Mouse (Mus musculus) midbrain, embryonic 12.5 days (tissue): ENCODE measurements around the gene Cbx8. TPM values are rescaled to one million over a fixed set of nuclear protein-coding genes. Genes with fewer than 3 reads are reported as not detected.

ENCODE experiments used
- ATAC-seq: fragments of 200-750 bp; cut with Nextera tagmentation; 2 replicates; pipeline ENCODE4 v1.8.0; 2017; ENCODE audit warnings: low read depth, moderate TSS enrichment, moderate library complexity; ENCODE audit not compliant: low FRiP score
- H3K27ac ChIP-seq: fragments of 300-500 bp; sonication (generic); replicated peaks from 2 replicates; pipeline ENCODE4 v1.5.1; 2016; ENCODE audit warnings: mild to moderate bottlenecking
- H3K27me3 ChIP-seq: fragments of 300-500 bp; sonication (generic); 2 replicates; pipeline ENCODE4 v1.6.1; 2016; ENCODE audit warnings: mild to moderate bottlenecking
- H3K36me3 ChIP-seq: fragments of 300-500 bp; sonication (generic); 2 replicates; pipeline ENCODE4 v1.6.1; 2016
- H3K4me1 ChIP-seq: fragments of 300-500 bp; sonication (generic); 2 replicates; pipeline ENCODE4 v1.6.1; 2016
- H3K4me2 ChIP-seq: fragments of 300-500 bp; sonication (generic); replicated peaks from 2 replicates; pipeline ENCODE4 v1.6.1; 2016; ENCODE audit warnings: mild to moderate bottlenecking, moderate library complexity
- H3K4me3 ChIP-seq: fragments of 300-500 bp; sonication (generic); 2 replicates; pipeline ENCODE4 v1.5.1; 2016; ENCODE audit warnings: mild to moderate bottlenecking
- H3K9ac ChIP-seq: fragments of 300-500 bp; sonication (generic); replicated peaks from 2 replicates; pipeline ENCODE4 v1.6.1; 2016; ENCODE audit warnings: mild to moderate bottlenecking, moderate library complexity
- H3K9me3 ChIP-seq: fragments of 300-500 bp; sonication (generic); 2 replicates; pipeline ENCODE4 v1.6.1; 2016; ENCODE audit warnings: mild to moderate bottlenecking
- WGBS: fragments of 180-500 bp; shearing (Covaris S2); methylation state at CpG from one replicate; pipeline ENCODE4 v1.1.7; 2016; 5-methylcytosine and 5-hydroxymethylcytosine counted together
- polyA plus RNA-seq: library from polyadenylated mRNA; unstranded; fragments of >200 nt; fragmentation: Nextera tagmentation; extraction: Ambion mirVana; gene quantifications from 2 replicates; pipeline ENCODE4 v1.2.1, GENCODE M21; 2016

Gene Cbx8
- polyA plus RNA-seq, 1 experiment from 2014 or later = 15.1 TPM

DNA sequence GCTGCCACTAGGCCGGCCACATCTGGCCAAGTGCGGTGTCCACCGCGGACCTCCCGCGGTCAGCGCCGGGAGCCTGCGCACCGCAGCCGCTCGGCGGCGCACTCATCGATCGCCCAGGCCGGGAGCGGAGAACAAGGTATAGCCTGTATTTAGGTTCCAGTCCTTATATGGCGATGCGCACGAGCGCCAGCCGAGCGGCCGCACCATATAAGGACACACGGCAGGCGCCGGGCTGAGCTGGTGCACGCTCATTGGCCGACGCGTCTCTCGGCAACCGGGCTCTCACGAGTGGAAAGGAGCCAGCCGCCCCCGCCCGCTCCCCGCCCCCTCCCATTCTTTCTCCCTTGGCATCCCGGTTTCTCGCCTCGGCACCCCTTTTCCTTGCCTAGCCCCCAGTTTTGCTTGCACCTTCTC is 12.5 kb upstream of the Cbx8 start:
- H3K4me1 ChIP-seq = peaks cover 64% of the 10 kb centered on the region
- peak; percentile 92 for ATAC-seq
- H3K4me3 ChIP-seq = peak overlapping the region; percentile 36
- H3K9ac ChIP-seq = peak overlapping the region; percentile 63
- WGBS = under 1% methylated on average over 42 of the region's 42 CpGs
- H3K27me3 ChIP-seq = peaks cover 94% of the 10 kb centered on the region
- H3K4me2 ChIP-seq = peak overlapping the region; percentile 69
- peak overlapping the region; percentile 88 for H3K27ac ChIP-seq
- H3K36me3 ChIP-seq = no peaks in the 10 kb centered on the region
- H3K9me3 ChIP-seq = no peaks in the 10 kb centered on the region

DNA sequence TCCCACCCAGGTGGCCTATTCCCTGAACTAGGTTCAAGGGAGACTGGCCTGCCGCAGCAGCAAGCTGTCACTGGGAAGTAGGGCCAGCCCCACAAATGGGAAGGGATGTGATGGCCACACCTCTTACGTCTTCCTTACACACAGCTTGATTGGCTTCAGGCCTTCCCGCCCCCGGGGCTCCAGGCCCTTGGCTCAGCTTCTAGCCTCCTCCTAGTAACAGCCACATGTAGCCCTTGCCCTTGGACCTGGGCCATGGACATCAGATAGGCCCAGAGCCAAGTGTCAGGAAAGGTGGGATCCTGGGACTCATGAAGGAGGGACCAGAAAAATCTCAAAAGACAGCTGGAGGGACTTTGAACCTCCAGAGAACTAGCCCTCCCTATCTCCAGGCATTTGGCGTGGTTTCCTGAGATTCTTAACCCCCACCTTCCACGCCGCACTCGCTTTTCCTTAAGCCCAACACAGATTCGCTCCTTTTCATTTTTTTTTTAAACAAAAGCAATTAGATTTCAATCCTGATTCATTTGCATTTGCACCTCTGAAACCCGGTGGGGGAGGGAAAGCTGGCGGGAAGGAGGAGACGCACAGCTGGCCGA is 12.0 kb upstream of the Cbx8 start:
- peak overlapping the region; percentile 39 for H3K9ac ChIP-seq
- H3K27me3 ChIP-seq = peaks cover 94% of the 10 kb centered on the region
- H3K4me3 ChIP-seq = peak overlapping the region; percentile 36
- 2% methylated on average over 13 of the region's 13 CpGs for WGBS
- H3K27ac ChIP-seq = peak overlapping the region; percentile 88
- peak overlapping the region; percentile 69 for H3K4me2 ChIP-seq
- no peaks in the 10 kb centered on the region for H3K36me3 ChIP-seq
- no peak for ATAC-seq
- H3K9me3 ChIP-seq = no peaks in the 10 kb centered on the region
- H3K4me1 ChIP-seq = peaks cover 64% of the 10 kb centered on the region

- H3K4me3 ChIP-seq = no peak overlapping the region
- peak overlapping the region; percentile 16; the same call in 1 of the 2 replicates for H3K9ac ChIP-seq
- ATAC-seq = no peak
- peaks cover 64% of the 10 kb centered on the region for H3K4me1 ChIP-seq
- WGBS = 3% methylated on average over 15 of the region's 15 CpGs
- no peak overlapping the region for H3K4me2 ChIP-seq
- H3K36me3 ChIP-seq = no peaks in the 10 kb centered on the region
- H3K27me3 ChIP-seq = peaks cover 94% of the 10 kb centered on the region
- no peaks in the 10 kb centered on the region for H3K9me3 ChIP-seq
- peak overlapping the region; percentile 88 for H3K27ac ChIP-seq
Measured at GRCm38 (mm10) chr11:119051927-119052660, 11.3 kb upstream of the Cbx8 start.

- Histone ChIP-seq H3K4me2 (no peak overlapping the region), H3K27me3 (peaks cover 98% of the 10 kb centered on the region), H3K27ac (no peak overlapping the region), H3K9me3 (no peaks in the 10 kb centered on the region), H3K4me1 (peaks cover 69% of the 10 kb centered on the region), H3K4me3 (no peak overlapping the region), H3K36me3 (no peaks in the 10 kb centered on the region), H3K9ac (no peak overlapping the region)
- ATAC-seq = no peak
Measured at GRCm38 (mm10) chr11:119051426-119051825, 10.7 kb upstream of the Cbx8 start.

GRCm38 (mm10) chr11:119050361-119050760 is 9.6 kb upstream of the Cbx8 start:
- no peak overlapping the region for H3K4me2 ChIP-seq
- ATAC-seq = no peak
- no peaks in the 10 kb centered on the region for H3K9me3 ChIP-seq
- peaks cover 99% of the 10 kb centered on the region for H3K27me3 ChIP-seq
- no peak overlapping the region for H3K27ac ChIP-seq
- no peaks in the 10 kb centered on the region for H3K36me3 ChIP-seq
- H3K9ac ChIP-seq = no peak overlapping the region
- 7% methylated on average over 2 of the region's 2 CpGs for WGBS
- peaks cover 62% of the 10 kb centered on the region for H3K4me1 ChIP-seq
- no peak overlapping the region for H3K4me3 ChIP-seq

GRCm38 (mm10) chr11:119048133-119048510 is 7.4 kb upstream of the Cbx8 start:
- Histone ChIP-seq H3K9me3 (no peaks in the 10 kb centered on the region), H3K36me3 (no peaks in the 10 kb centered on the region)

GRCm38 (mm10) chr11:119047261-119048132 is 6.7 kb upstream of the Cbx8 start:
- Histone ChIP-seq H3K36me3 (no peaks in the 10 kb centered on the region), H3K27ac (no peak overlapping the region), H3K4me3 (peak overlapping the region; percentile 38), H3K9ac (no peak overlapping the region; the same call in 1 of the 2 replicates), H3K4me1 (peaks cover 53% of the 10 kb centered on the region), H3K9me3 (no peaks in the 10 kb centered on the region), H3K4me2 (peak overlapping the region; percentile 60), H3K27me3 (peaks cover 100% of the 10 kb centered on the region)
- no peak for ATAC-seq
- WGBS = under 1% methylated on average over 42 of the region's 43 CpGs

More at GRCm38 (mm10) chr11:119048133-119048510, 7.4 kb upstream of the Cbx8 start:
- 1% methylated on average over 13 of the region's 13 CpGs for WGBS
- H3K27ac ChIP-seq = no peak overlapping the region
- no peak for ATAC-seq
- peak overlapping the region; percentile 60 for H3K4me2 ChIP-seq
- peak overlapping the region; percentile 13 for H3K4me3 ChIP-seq
- H3K9ac ChIP-seq = no peak overlapping the region
- H3K27me3 ChIP-seq = peaks cover 100% of the 10 kb centered on the region
- H3K4me1 ChIP-seq = peaks cover 54% of the 10 kb centered on the region

- no peaks in the 10 kb centered on the region for H3K36me3 ChIP-seq
- H3K4me3 ChIP-seq = peak overlapping the region; percentile 38
- peaks cover 53% of the 10 kb centered on the region for H3K4me1 ChIP-seq
- H3K4me2 ChIP-seq = peak overlapping the region; percentile 60
- under 1% methylated on average over 39 of the region's 39 CpGs for WGBS
- H3K27ac ChIP-seq = no peak overlapping the region
- H3K27me3 ChIP-seq = peaks cover 100% of the 10 kb centered on the region
- ATAC-seq = no peak
- no peaks in the 10 kb centered on the region for H3K9me3 ChIP-seq
- no peak overlapping the region; the same call in 1 of the 2 replicates for H3K9ac ChIP-seq
Measured at GRCm38 (mm10) chr11:119046601-119047245, 6.0 kb upstream of the Cbx8 start.

DNA sequence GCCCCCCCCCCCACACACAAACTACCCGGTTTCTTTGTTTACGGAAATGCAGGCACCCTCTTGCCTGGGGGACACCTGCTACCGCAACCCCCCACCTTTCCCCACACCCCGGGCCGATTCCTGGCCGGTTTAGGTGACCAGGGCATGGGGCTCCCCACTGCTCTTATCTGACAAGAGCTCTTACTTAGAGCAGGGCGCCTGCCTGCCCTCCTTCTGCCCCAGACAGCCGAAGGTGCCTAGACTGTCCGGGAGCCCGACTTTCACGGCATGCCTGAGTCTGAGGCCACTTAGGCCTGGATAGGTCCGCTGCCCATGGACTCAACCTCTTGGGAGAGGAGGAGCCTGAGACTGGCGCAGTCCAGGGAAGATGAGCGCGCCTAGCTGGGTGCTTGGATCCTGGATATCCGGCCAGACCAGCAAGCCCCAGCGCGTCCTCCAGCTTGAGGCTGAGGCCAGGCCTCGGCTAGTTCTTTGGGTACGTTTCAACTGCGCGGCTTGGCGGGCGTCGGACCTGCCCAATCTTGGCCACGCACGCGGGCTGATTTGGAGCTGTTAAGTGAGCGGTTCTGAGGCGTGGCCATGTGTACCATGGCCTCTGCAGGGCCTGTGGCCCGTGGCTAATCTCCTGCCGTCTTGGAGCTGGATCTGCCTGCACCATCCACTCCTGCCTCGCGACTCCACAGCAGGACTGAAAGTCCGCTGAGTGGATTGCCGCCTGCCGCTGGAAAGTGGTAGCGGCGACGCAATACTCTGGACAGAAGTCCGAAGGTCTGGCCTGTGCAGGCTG is 4.0 kb upstream of the Cbx8 start:
- ATAC-seq = no peak
- Histone ChIP-seq H3K27me3 (peaks cover 87% of the 10 kb centered on the region), H3K4me3 (peak overlapping the region; percentile 7; the same call in 1 of the 2 replicates), H3K4me2 (peak overlapping the region; percentile 13; the same call in 1 of the 2 replicates), H3K36me3 (no peaks in the 10 kb centered on the region), H3K4me1 (peaks cover 62% of the 10 kb centered on the region), H3K27ac (no peak overlapping the region), H3K9me3 (no peaks in the 10 kb centered on the region), H3K9ac (no peak overlapping the region)
- WGBS = under 1% methylated on average over 41 of the region's 41 CpGs

- Histone ChIP-seq H3K4me2 (0 out of 2 replicates have a peak overlapping the region, but pooled peaks have one; percentile 13), H3K36me3 (peaks cover 5% of the 10 kb centered on the region), H3K9me3 (no peaks in the 10 kb centered on the region), H3K27me3 (peaks cover 87% of the 10 kb centered on the region), H3K4me1 (peaks cover 69% of the 10 kb centered on the region), H3K9ac (no peak overlapping the region), H3K4me3 (no peak overlapping the region), H3K27ac (no peak overlapping the region)
- 4% methylated on average over 10 of the region's 10 CpGs for WGBS
- no peak for ATAC-seq
Measured at GRCm38 (mm10) chr11:119043761-119044550, 3.2 kb upstream of the Cbx8 start.
